Mouse (Mus musculus): ENCODE measurements around the gene Ybx1. TPM values are rescaled to one million over a fixed set of nuclear protein-coding genes. Genes with fewer than 3 reads are reported as not detected.
A peak's percentile ranks its signal among the peaks of the same experiment; 100 is the strongest.

Ybx1 gene
- polyA plus RNA-seq, 2 experiments, result 546 to 757 TPM

GRCm38 (mm10) chr4:119244468-119245240, 49.8 kb downstream of the Ybx1 start:
- H3K36me3 ChIP-seq (ENCODE audit: control insufficient read depth, insufficient read depth, low read length), result peaks cover 87% of the 10 kb centered on the region
- H3K4me2 ChIP-seq (replicated peaks; ENCODE audit: low read depth, low read length, severe bottlenecking), result no peak overlapping the region
- H3K4me3 ChIP-seq (replicated peaks; ENCODE audit: low read length), result no peak overlapping the region
- H3K4me1 ChIP-seq (ENCODE audit: control insufficient read depth, insufficient read depth, low read length), result no peaks in the 10 kb centered on the region
- H3K9me3 ChIP-seq (ENCODE audit: control insufficient read depth, low read length), result no peaks in the 10 kb centered on the region
- H3K27me3 ChIP-seq (ENCODE audit: control insufficient read depth, insufficient read depth, low read length), result no peaks in the 10 kb centered on the region
- ATAC-seq (ENCODE audit: low FRiP score, low read depth), result no peak
- no peak overlapping the region for H3K27ac ChIP-seq (replicated peaks; ENCODE audit: low read depth, low read length)
- TF ChIP-seq POLR2A (IDR thresholded peaks at IDR 0.05; ENCODE audit: borderline replicate concordance, extremely low read depth, insufficient read depth, insufficient read length), result no peak
- H3K9ac ChIP-seq (ENCODE audit: low read depth, low read length, severe bottlenecking), result no peak overlapping the region
- 82% methylated on average over 22 of the region's 22 CpGs for WGBS
- no peak for DNase-seq (ENCODE audit: low spot score)

- Histone ChIP-seq H3K27me3 (ENCODE audit: control insufficient read depth, insufficient read depth, low read length) (no peaks in the 10 kb centered on the region), H3K4me1 (ENCODE audit: control insufficient read depth, insufficient read depth, low read length) (no peaks in the 10 kb centered on the region), H3K27ac (replicated peaks; ENCODE audit: low read depth, low read length) (no peak overlapping the region), H3K4me2 (replicated peaks; ENCODE audit: low read depth, low read length, severe bottlenecking) (no peak overlapping the region), H3K4me3 (replicated peaks; ENCODE audit: low read length) (no peak overlapping the region), H3K9ac (ENCODE audit: low read depth, low read length, severe bottlenecking) (no peak overlapping the region), H3K36me3 (ENCODE audit: control insufficient read depth, insufficient read depth, low read length) (peaks cover 84% of the 10 kb centered on the region), H3K9me3 (ENCODE audit: control insufficient read depth, low read length) (no peaks in the 10 kb centered on the region)
- TF ChIP-seq POLR2A (IDR thresholded peaks at IDR 0.05; ENCODE audit: borderline replicate concordance, extremely low read depth, insufficient read depth, insufficient read length), result no peak
- DNase-seq (ENCODE audit: low spot score), result no peak
- no peak for ATAC-seq (ENCODE audit: low FRiP score, low read depth)
- 93% methylated on average over 12 of the region's 12 CpGs for WGBS
Observed at GRCm38 (mm10) chr4:119242571-119242970, 51.8 kb downstream of the Ybx1 start.

GRCm38 (mm10) chr4:119241664-119242063, 52.7 kb downstream of the Ybx1 start:
- H3K36me3 ChIP-seq (ENCODE audit: control insufficient read depth, insufficient read depth, low read length), result peaks cover 86% of the 10 kb centered on the region
- no peaks in the 10 kb centered on the region for H3K27me3 ChIP-seq (ENCODE audit: control insufficient read depth, insufficient read depth, low read length)
- ATAC-seq (ENCODE audit: low FRiP score, low read depth) (no peak), DNase-seq (ENCODE audit: low spot score) (no peak)
- 88% methylated on average over 14 of the region's 14 CpGs for WGBS
- no peaks in the 10 kb centered on the region for H3K9me3 ChIP-seq (ENCODE audit: control insufficient read depth, low read length)
- H3K4me2 ChIP-seq (replicated peaks; ENCODE audit: low read depth, low read length, severe bottlenecking), result no peak overlapping the region
- H3K9ac ChIP-seq (ENCODE audit: low read depth, low read length, severe bottlenecking), result no peak overlapping the region
- H3K27ac ChIP-seq (replicated peaks; ENCODE audit: low read depth, low read length), result no peak overlapping the region
- no peaks in the 10 kb centered on the region for H3K4me1 ChIP-seq (ENCODE audit: control insufficient read depth, insufficient read depth, low read length)
- no peak for TF ChIP-seq POLR2A (IDR thresholded peaks at IDR 0.05; ENCODE audit: borderline replicate concordance, extremely low read depth, insufficient read depth, insufficient read length)
- no peak overlapping the region for H3K4me3 ChIP-seq (replicated peaks; ENCODE audit: low read length)

GRCm38 (mm10) chr4:119239181-119239682, 55.2 kb downstream of the Ybx1 start:
- H3K27me3 ChIP-seq (ENCODE audit: control insufficient read depth, insufficient read depth, low read length), result no peaks in the 10 kb centered on the region
- H3K27ac ChIP-seq (replicated peaks; ENCODE audit: low read depth, low read length), result peak overlapping the region; percentile 65
- ATAC-seq (ENCODE audit: low FRiP score, low read depth) (peak; percentile 79), DNase-seq (ENCODE audit: low spot score) (peak; percentile 84)
- H3K36me3 ChIP-seq (ENCODE audit: control insufficient read depth, insufficient read depth, low read length), result peaks cover 70% of the 10 kb centered on the region
- 38% methylated on average over 12 of the region's 12 CpGs for WGBS
- no peak overlapping the region for H3K4me3 ChIP-seq (replicated peaks; ENCODE audit: low read length)
- no peak overlapping the region for H3K4me2 ChIP-seq (replicated peaks; ENCODE audit: low read depth, low read length, severe bottlenecking)
- H3K9me3 ChIP-seq (ENCODE audit: control insufficient read depth, low read length), result no peaks in the 10 kb centered on the region
- H3K4me1 ChIP-seq (ENCODE audit: control insufficient read depth, insufficient read depth, low read length), result 0 out of 2 replicates have a peak, but pooled peaks cover 2% of the 10 kb centered on the region
- no peak for TF ChIP-seq POLR2A (IDR thresholded peaks at IDR 0.05; ENCODE audit: borderline replicate concordance, extremely low read depth, insufficient read depth, insufficient read length)
- H3K9ac ChIP-seq (ENCODE audit: low read depth, low read length, severe bottlenecking), result no peak overlapping the region

- no peak for ATAC-seq (ENCODE audit: low FRiP score, low read depth)
- Histone ChIP-seq H3K4me1 (ENCODE audit: control insufficient read depth, insufficient read depth, low read length) (0 out of 2 replicates have a peak, but pooled peaks cover 2% of the 10 kb centered on the region), H3K4me3 (replicated peaks; ENCODE audit: low read length) (no peak overlapping the region), H3K9me3 (ENCODE audit: control insufficient read depth, low read length) (no peaks in the 10 kb centered on the region), H3K4me2 (replicated peaks; ENCODE audit: low read depth, low read length, severe bottlenecking) (no peak overlapping the region), H3K27ac (replicated peaks; ENCODE audit: low read depth, low read length) (no peak overlapping the region), H3K27me3 (ENCODE audit: control insufficient read depth, insufficient read depth, low read length) (no peaks in the 10 kb centered on the region), H3K36me3 (ENCODE audit: control insufficient read depth, insufficient read depth, low read length) (peaks cover 66% of the 10 kb centered on the region), H3K9ac (ENCODE audit: low read depth, low read length, severe bottlenecking) (no peak overlapping the region)
- 67% methylated on average over 3 of the region's 3 CpGs for WGBS
- TF ChIP-seq POLR2A (IDR thresholded peaks at IDR 0.05; ENCODE audit: borderline replicate concordance, extremely low read depth, insufficient read depth, insufficient read length), result no peak
- DNase-seq (ENCODE audit: low spot score), result no peak
Observed at GRCm38 (mm10) chr4:119238661-119239060, 55.7 kb downstream of the Ybx1 start.
